Mouse (Mus musculus) heart, embryonic 11.5 days (tissue): ENCODE measurements around the gene Adgre4. TPM values are rescaled to one million over a fixed set of nuclear protein-coding genes. Genes with fewer than 3 reads are reported as not detected.

Experiments used
- ATAC-seq: fragments of 200-750 bp; cut with Nextera tagmentation; replicated peaks from 2 replicates; pipeline ENCODE4 v1.8.0; 2017; ENCODE audit warnings: moderate library complexity; ENCODE audit not compliant: insufficient number of reproducible peaks, low FRiP score, low TSS enrichment
- H3K27ac ChIP-seq: fragments of 300-500 bp; sonication (generic); 2 replicates; pipeline ENCODE4 v1.5.1; 2014; ENCODE audit warnings: mild to moderate bottlenecking, low read depth, low read length
- H3K27me3 ChIP-seq: fragments of 300-500 bp; sonication (generic); 2 replicates; pipeline ENCODE4 v1.6.1; 2014; ENCODE audit warnings: mild to moderate bottlenecking, low read length, mixed read lengths; ENCODE audit not compliant: control insufficient read depth, insufficient read depth
- H3K36me3 ChIP-seq: fragments of 300-500 bp; sonication (generic); 2 replicates; pipeline ENCODE4 v1.6.1; 2014; ENCODE audit warnings: mild to moderate bottlenecking, low read length, moderate library complexity, mixed read lengths; ENCODE audit not compliant: control insufficient read depth, insufficient read depth
- H3K4me1 ChIP-seq: fragments of 300-500 bp; sonication (generic); 2 replicates; pipeline ENCODE4 v1.6.1; 2014; ENCODE audit warnings: low read length; ENCODE audit not compliant: control insufficient read depth, insufficient read depth
- H3K4me2 ChIP-seq: fragments of 300-500 bp; sonication (generic); 2 replicates; pipeline ENCODE4 v1.6.1; 2014; ENCODE audit warnings: mild to moderate bottlenecking, moderate library complexity
- H3K4me3 ChIP-seq: fragments of 300-500 bp; sonication (generic); 2 replicates; pipeline ENCODE4 v1.5.1; 2014; ENCODE audit warnings: low read depth, low read length
- H3K9ac ChIP-seq: fragments of 300-500 bp; sonication (generic); 2 replicates; pipeline ENCODE4 v1.6.1; 2014; ENCODE audit warnings: mild to moderate bottlenecking, low read depth, low read length, moderate library complexity
- H3K9me3 ChIP-seq: fragments of 300-500 bp; sonication (generic); replicated peaks from 2 replicates; pipeline ENCODE4 v1.6.1; 2016; ENCODE audit warnings: low read length; ENCODE audit not compliant: control insufficient read depth
- WGBS: fragments of 180-500 bp; shearing (Covaris S2); extraction: QIAGEN DNeasy Blood & Tissue Kit; methylation state at CpG from one replicate; pipeline ENCODE4 v1.1.7; 2014; ENCODE audit not compliant: insufficient replicate concordance; 5-methylcytosine and 5-hydroxymethylcytosine counted together
- polyA plus RNA-seq: library from polyadenylated mRNA; unstranded; fragments of >200 nt; fragmentation: Nextera tagmentation; extraction: Ambion mirVana; gene quantifications from 2 replicates; pipeline ENCODE4 v1.2.1, GENCODE M21; 2014

The Adgre4 gene
- 0.17 TPM in 1 of 2 replicates, not detected in the other for polyA plus RNA-seq

GRCm38 (mm10) chr17:55749786-55750185, at the start of gene Adgre4:
Gene Adgre4, plus strand, starts transcription at chr17:55749984.
- WGBS, result 43% methylated on average over 2 of the region's 2 CpGs
- ATAC-seq, result no peak

DNA sequence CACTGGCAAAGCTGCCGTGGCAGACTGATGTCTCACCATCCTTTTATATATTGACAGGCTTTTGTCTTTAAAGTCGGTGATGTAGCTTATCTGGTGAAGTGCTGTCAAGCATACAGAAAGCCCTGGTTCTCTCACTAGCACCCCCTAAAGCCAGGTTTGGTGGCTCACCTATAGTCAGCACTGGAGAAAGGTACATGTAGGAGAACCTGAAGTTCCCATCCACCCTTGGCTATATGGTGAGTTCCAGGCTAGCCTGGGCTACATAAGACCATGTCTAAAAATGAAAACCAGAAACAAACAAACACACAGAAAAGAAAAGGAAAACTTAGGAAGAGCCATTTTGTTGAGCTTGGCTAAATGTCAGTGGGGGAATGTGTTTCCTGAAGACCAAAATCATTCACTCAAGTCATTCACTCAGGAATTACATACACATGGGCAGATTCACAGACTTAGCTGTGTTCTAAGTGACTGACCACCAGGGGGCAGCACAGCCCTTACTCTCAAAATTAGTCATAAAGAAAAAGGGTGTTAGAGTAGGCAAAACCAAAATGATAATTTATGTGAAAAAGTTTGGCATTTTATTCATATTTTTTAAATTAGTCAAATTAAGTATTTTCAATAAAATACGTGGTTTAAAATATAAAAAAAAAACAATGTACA, 47.5 kb upstream of the Adgre4 start:
- Histone ChIP-seq H3K4me2 (no peak overlapping the region), H3K4me1 (no peaks in the 10 kb centered on the region), H3K27ac (no peak overlapping the region), H3K9me3 (no peaks in the 10 kb centered on the region), H3K9ac (no peak overlapping the region), H3K4me3 (no peak overlapping the region), H3K36me3 (no peaks in the 10 kb centered on the region), H3K27me3 (no peaks in the 10 kb centered on the region)
- ATAC-seq, result no peak
- 64% methylated on average over 3 of the region's 3 CpGs for WGBS

More at GRCm38 (mm10) chr17:55749786-55750185, at the start of gene Adgre4:
- no peaks in the 10 kb centered on the region for H3K36me3 ChIP-seq
- H3K27ac ChIP-seq, result no peak within 1 kb of the TSS
- no peak within 1 kb of the TSS for H3K4me3 ChIP-seq
- H3K4me2 ChIP-seq, result no peak within 1 kb of the TSS
- no peaks in the 10 kb centered on the region for H3K4me1 ChIP-seq
- H3K27me3 ChIP-seq, result no peaks in the 10 kb centered on the region
- no peak within 1 kb of the TSS for H3K9ac ChIP-seq
- no peaks in the 10 kb centered on the region for H3K9me3 ChIP-seq

GRCm38 (mm10) chr17:55702865-55703264, 46.9 kb upstream of the Adgre4 start:
- WGBS, result 72% methylated on average over 5 of the region's 5 CpGs
- no peak for ATAC-seq

DNA sequence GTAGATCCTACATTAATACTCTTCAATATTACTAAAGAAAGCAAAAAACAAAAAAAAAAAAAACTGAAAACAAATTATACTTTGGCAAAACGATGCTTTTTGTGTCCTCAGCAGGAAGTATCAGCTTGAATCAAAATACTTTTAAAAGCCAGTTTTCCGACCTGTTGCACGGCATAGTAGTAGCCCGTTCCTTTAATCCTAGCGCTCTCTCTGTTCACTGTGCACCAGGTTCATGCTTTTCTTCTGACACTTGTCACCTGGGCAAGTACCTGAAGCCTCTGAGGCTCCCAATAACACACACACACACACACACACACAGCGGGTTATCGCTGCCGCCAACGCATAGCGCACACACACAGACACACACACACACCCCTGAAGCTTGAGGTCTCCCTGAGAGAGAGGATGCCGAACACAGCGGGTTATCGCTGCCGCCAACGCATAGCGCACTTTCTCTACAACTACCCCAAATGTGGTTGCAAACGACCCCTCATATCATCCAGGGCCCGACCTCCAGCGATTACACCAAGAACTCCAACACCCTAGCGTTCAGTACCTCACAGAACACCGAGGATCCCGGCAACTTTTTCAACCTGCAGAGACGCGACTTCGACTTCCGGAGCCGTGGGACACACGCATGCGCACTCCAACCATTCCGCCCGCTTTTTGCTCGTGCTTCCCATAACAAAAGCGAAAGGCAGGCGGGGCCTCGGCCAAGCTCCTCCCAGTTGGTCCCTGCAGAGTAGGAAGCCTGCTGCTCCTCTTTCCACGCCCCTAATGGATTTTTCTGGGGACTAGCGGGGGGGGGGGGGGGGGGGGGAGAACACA, 37.6 kb upstream of the Adgre4 start, which contains the start of gene Pot1b:
Gene Pot1b (minus strand): TSS at position 645 of the 828 bp plus-strand sequence.
- peak within 1 kb of the TSS; percentile 75 for H3K4me3 ChIP-seq

More at GRCm38 (mm10) chr17:55702865-55703264, 46.9 kb upstream of the Adgre4 start:
- no peaks in the 10 kb centered on the region for H3K36me3 ChIP-seq
- no peaks in the 10 kb centered on the region for H3K4me1 ChIP-seq
- no peak overlapping the region for H3K27ac ChIP-seq
- no peaks in the 10 kb centered on the region for H3K9me3 ChIP-seq
- H3K9ac ChIP-seq, result no peak overlapping the region
- H3K4me3 ChIP-seq, result no peak overlapping the region
- no peaks in the 10 kb centered on the region for H3K27me3 ChIP-seq
- no peak overlapping the region for H3K4me2 ChIP-seq

GRCm38 (mm10) chr17:55721270-55721669, 28.5 kb upstream of the Adgre4 start:
- 68% methylated on average over 1 of the region's 1 CpGs for WGBS
- H3K36me3 ChIP-seq, result no peaks in the 10 kb centered on the region
- H3K4me3 ChIP-seq, result no peak overlapping the region
- no peak overlapping the region for H3K9ac ChIP-seq
- H3K9me3 ChIP-seq, result no peaks in the 10 kb centered on the region
- no peak overlapping the region for H3K4me2 ChIP-seq
- no peaks in the 10 kb centered on the region for H3K4me1 ChIP-seq
- no peak overlapping the region for H3K27ac ChIP-seq
- ATAC-seq, result no peak
- H3K27me3 ChIP-seq, result no peaks in the 10 kb centered on the region

More for the DNA sequence above, 37.6 kb upstream of the Adgre4 start, which contains the start of gene Pot1b:
- Histone ChIP-seq H3K4me2 (peak within 1 kb of the TSS; percentile 81), H3K36me3 (no peaks in the 10 kb centered on the region), H3K27ac (0 out of 2 replicates have a peak within 1 kb of the TSS, but pooled peaks have one; percentile 54), H3K9ac (peak within 1 kb of the TSS; percentile 77), H3K4me1 (no peaks in the 10 kb centered on the region), H3K27me3 (no peaks in the 10 kb centered on the region), H3K9me3 (no peaks in the 10 kb centered on the region)
- WGBS, result under 1% methylated on average over 36 of the region's 37 CpGs
- ATAC-seq, result peak; percentile 98

DNA sequence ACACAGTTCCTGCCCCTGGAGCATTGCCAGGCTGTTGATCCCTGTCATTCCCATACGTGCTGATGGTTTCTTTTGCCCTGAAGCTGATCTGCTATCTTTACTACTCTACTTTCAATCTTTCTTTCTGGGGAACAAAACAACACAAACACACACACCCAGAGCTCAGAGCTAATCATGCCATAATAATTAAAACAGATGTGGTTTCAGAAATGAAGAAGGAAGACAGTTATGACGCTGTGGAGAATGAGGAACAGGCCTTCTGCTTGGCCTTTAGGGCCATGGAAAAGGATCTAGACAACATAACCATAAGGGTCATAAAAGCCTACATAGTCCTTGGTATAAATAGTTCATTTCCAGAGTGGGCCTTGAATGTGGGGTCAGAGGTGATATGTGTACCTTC, 27.5 kb upstream of the Adgre4 start:
- WGBS, result 63% methylated on average over 2 of the region's 2 CpGs
- no peak overlapping the region for H3K4me3 ChIP-seq
- H3K4me2 ChIP-seq, result no peak overlapping the region
- no peak for ATAC-seq
- no peaks in the 10 kb centered on the region for H3K36me3 ChIP-seq
- no peak overlapping the region for H3K9ac ChIP-seq
- no peaks in the 10 kb centered on the region for H3K9me3 ChIP-seq
- no peaks in the 10 kb centered on the region for H3K27me3 ChIP-seq
- no peak overlapping the region for H3K27ac ChIP-seq
- no peaks in the 10 kb centered on the region for H3K4me1 ChIP-seq

DNA sequence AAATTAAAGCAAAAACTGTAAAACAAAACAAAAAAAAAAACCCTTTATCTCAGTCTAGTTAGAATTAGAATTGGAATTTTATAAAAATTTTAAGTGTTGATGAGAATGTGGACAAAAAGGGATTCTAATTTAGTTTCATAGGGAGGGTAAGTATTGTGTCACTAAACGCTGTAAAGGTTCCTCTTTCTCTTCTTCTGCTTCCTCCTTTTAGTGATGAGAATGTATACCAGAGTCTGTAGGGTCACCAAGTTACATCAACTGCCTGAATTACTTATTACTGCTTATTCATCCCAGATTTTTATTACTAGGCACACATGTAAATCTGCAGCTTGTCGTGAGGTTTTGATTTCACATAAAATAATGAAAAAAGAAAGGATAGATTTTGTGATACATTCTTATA, 23.6 kb upstream of the Adgre4 start:
- H3K4me2 ChIP-seq, result no peak overlapping the region
- H3K4me1 ChIP-seq, result no peaks in the 10 kb centered on the region
- no peaks in the 10 kb centered on the region for H3K36me3 ChIP-seq
- no peak overlapping the region for H3K9ac ChIP-seq
- no peaks in the 10 kb centered on the region for H3K9me3 ChIP-seq
- no peaks in the 10 kb centered on the region for H3K27me3 ChIP-seq
- no peak overlapping the region for H3K4me3 ChIP-seq
- 57% methylated on average over 2 of the region's 2 CpGs for WGBS
- H3K27ac ChIP-seq, result no peak overlapping the region
- ATAC-seq, result no peak

DNA sequence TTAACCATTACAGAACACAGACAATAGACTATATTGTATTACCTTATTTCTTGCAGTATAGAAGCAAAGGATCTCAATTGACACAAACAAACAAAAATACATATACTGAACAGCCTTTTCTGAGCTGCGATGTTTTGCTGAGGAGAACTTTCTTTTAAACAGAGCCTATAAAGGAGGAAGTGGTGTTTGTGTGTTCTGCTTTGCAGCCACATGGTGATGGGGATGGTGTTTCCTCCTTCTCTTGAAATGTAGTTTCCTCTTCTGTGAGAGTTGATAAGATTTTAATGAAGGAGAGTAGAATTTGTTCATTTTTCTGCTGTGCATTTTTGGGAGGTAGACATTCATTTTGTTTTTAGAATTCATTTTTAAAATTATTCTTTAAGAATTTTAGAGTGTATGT, 13.1 kb upstream of the Adgre4 start:
- no peak overlapping the region for H3K4me3 ChIP-seq
- H3K4me2 ChIP-seq, result no peak overlapping the region
- WGBS, result 84% methylated on average over 1 of the region's 1 CpGs
- no peak for ATAC-seq
- no peaks in the 10 kb centered on the region for H3K36me3 ChIP-seq
- H3K4me1 ChIP-seq, result no peaks in the 10 kb centered on the region
- H3K27me3 ChIP-seq, result no peaks in the 10 kb centered on the region
- H3K9me3 ChIP-seq, result no peaks in the 10 kb centered on the region
- H3K9ac ChIP-seq, result no peak overlapping the region
- no peak overlapping the region for H3K27ac ChIP-seq
